Comparison of ENCODE assay signal across 17 mouse cellular contexts in genomic region chr17:80288012-80288411, GRCm38 (mm10). TPM values are rescaled to one million over a fixed set of nuclear protein-coding genes. Genes with fewer than 3 reads are reported as not detected.
A peak's percentile ranks its signal among the peaks of the same experiment; 100 is the strongest.
DNase-seq lines count a peak whose midpoint lies in the region; ATAC-seq and TF ChIP-seq lines count a peak whose summit lies in the region.
"Had no signal": no experiment of that assay in that cellular context is flagged by ENCODE, and none has a peak within 500 bp of the region (broad histone marks: within the 10 kb centered on the region; RNA-seq: fewer than 3 reads in every experiment).

No protein-coding gene starts in this region.

- no peaks in the 10 kb centered on the region for H3K9me3 ChIP-seq in forebrain, postnatal 0 days (ENCODE audit: low read length)
- no peaks in the 10 kb centered on the region for H3K9me3 ChIP-seq in forebrain, embryonic 15.5 days
- H3K9me3 ChIP-seq in midbrain, postnatal 0 days (ENCODE audit: low read length), result no peaks in the 10 kb centered on the region
- H3K9me3 ChIP-seq: embryonic facial prominence, embryonic 13.5 days; intestine, embryonic 15.5 days had no signal

- H3K4me3 ChIP-seq in forebrain, postnatal 0 days (ENCODE audit: low read depth, low read length), result no peak overlapping the region
- H3K4me3 ChIP-seq in forebrain, embryonic 15.5 days, result no peak overlapping the region
- H3K4me3 ChIP-seq in spleen, adult 2 months (ENCODE audit: extremely low read depth, insufficient read depth, insufficient read length), result no peak overlapping the region
- no peak overlapping the region for H3K4me3 ChIP-seq in midbrain, postnatal 0 days (ENCODE audit: low read depth, low read length)

- TF ChIP-seq CTCF in forebrain, postnatal 0 days (IDR thresholded peaks at IDR 0.05; ENCODE audit: low read depth), result no peak
- TF ChIP-seq CTCF in spleen, adult 2 months (IDR thresholded peaks at IDR 0.05; ENCODE audit: extremely low read depth, insufficient read depth, insufficient read length, insufficient replicate concordance), result no peak
- no peak for TF ChIP-seq CTCF in midbrain, postnatal 0 days (IDR thresholded peaks at IDR 0.05)

- no peak for DNase-seq in forebrain, postnatal 0 days
- no peak for DNase-seq in spleen, adult 2 months (ENCODE audit: low read depth in 1 of 2, low spot score in 2 of 2)
- DNase-seq in spleen, postnatal 4 days (ENCODE audit: low spot score in 2 of 2), result no peak
- no peak for DNase-seq in midbrain, postnatal 0 days (ENCODE audit: low spot score)
- DNase-seq in left cerebral cortex, adult 11 months (ENCODE audit: low spot score), result no peak
- DNase-seq in frontal cortex, postnatal 25 days (ENCODE audit: low spot score in 2 of 2), result no peak
- DNase-seq: adrenal gland, postnatal 36 days; cerebellum, postnatal 36 days; thymus, postnatal 25 days had no signal

- 83% methylated on average over 6 of the region's 6 CpGs for WGBS in forebrain, postnatal 0 days
- 87% methylated on average over 6 of the region's 6 CpGs for WGBS in forebrain, embryonic 15.5 days
- 54% methylated on average over 6 of the region's 6 CpGs for WGBS in spleen, adult 2 months
- WGBS in midbrain, postnatal 0 days, result 85% methylated on average over 6 of the region's 6 CpGs

- no peak overlapping the region for H3K9ac ChIP-seq in forebrain, postnatal 0 days
- H3K9ac ChIP-seq in forebrain, embryonic 15.5 days (replicated peaks), result no peak overlapping the region
- H3K9ac ChIP-seq in midbrain, postnatal 0 days (replicated peaks; ENCODE audit: low read length, poor library complexity, severe bottlenecking), result no peak overlapping the region
- H3K9ac ChIP-seq: intestine, embryonic 15.5 days had no signal

- ATAC-seq in forebrain, postnatal 0 days, result no peak
- ATAC-seq in forebrain, embryonic 15.5 days (replicated peaks), result no peak
- ATAC-seq in midbrain, postnatal 0 days (ENCODE audit: low FRiP score), result no peak
- no peak for ATAC-seq in megakaryocyte progenitor cell, adult 5-6 weeks (replicated peaks; ENCODE audit: poor library complexity)
- ATAC-seq: intestine, embryonic 15.5 days had no signal

- H3K27me3 ChIP-seq in forebrain, postnatal 0 days (ENCODE audit: insufficient read depth, low read length), result no peaks in the 10 kb centered on the region
- no peaks in the 10 kb centered on the region for H3K27me3 ChIP-seq in forebrain, embryonic 15.5 days
- H3K27me3 ChIP-seq in spleen, adult 2 months (ENCODE audit: control insufficient read depth, insufficient read depth, low read length), result no peaks in the 10 kb centered on the region
- no peaks in the 10 kb centered on the region for H3K27me3 ChIP-seq in midbrain, postnatal 0 days (ENCODE audit: insufficient read depth, low read length)
- H3K27me3 ChIP-seq: embryonic facial prominence, embryonic 13.5 days; intestine, embryonic 15.5 days had no signal

- H3K36me3 ChIP-seq in forebrain, postnatal 0 days (ENCODE audit: insufficient read depth), result no peaks in the 10 kb centered on the region
- no peaks in the 10 kb centered on the region for H3K36me3 ChIP-seq in forebrain, embryonic 15.5 days
- no peaks in the 10 kb centered on the region for H3K36me3 ChIP-seq in spleen, adult 2 months (ENCODE audit: control insufficient read depth, insufficient read depth, low read length)
- H3K36me3 ChIP-seq in midbrain, postnatal 0 days (ENCODE audit: insufficient read depth, low read length), result no peaks in the 10 kb centered on the region
- H3K36me3 ChIP-seq: embryonic facial prominence, embryonic 13.5 days; intestine, embryonic 15.5 days had no signal

- 0 out of 2 replicates have a peak overlapping the region, but pooled peaks have one; percentile 67 for H3K4me2 ChIP-seq in forebrain, postnatal 0 days (ENCODE audit: low read depth)
- no peak overlapping the region for H3K4me2 ChIP-seq in forebrain, embryonic 15.5 days (replicated peaks)
- H3K4me2 ChIP-seq in midbrain, postnatal 0 days (ENCODE audit: low read depth, low read length, poor library complexity, severe bottlenecking), result peak overlapping the region; percentile 62; the same call in 1 of the 2 replicates

- no peak overlapping the region for H3K27ac ChIP-seq in forebrain, postnatal 0 days (ENCODE audit: low read depth, low read length)
- no peak overlapping the region for H3K27ac ChIP-seq in forebrain, embryonic 15.5 days (replicated peaks)
- H3K27ac ChIP-seq in spleen, adult 2 months (ENCODE audit: insufficient read depth, low read length), result peak overlapping the region; percentile 83
- H3K27ac ChIP-seq in midbrain, postnatal 0 days (ENCODE audit: low read depth, low read length), result no peak overlapping the region
- H3K27ac ChIP-seq: embryonic facial prominence, embryonic 13.5 days; intestine, embryonic 15.5 days; kidney, postnatal 0 days; macrophage; stomach, postnatal 0 days had no signal

- peaks cover 5% of the 10 kb centered on the region for H3K4me1 ChIP-seq in forebrain, postnatal 0 days (ENCODE audit: insufficient read depth)
- H3K4me1 ChIP-seq in forebrain, embryonic 15.5 days, result peaks cover 14% of the 10 kb centered on the region
- peaks cover 5% of the 10 kb centered on the region; the same call in 1 of the 2 replicates for H3K4me1 ChIP-seq in spleen, adult 2 months (ENCODE audit: control insufficient read depth, insufficient read depth, insufficient read length)
- H3K4me1 ChIP-seq in midbrain, postnatal 0 days (ENCODE audit: insufficient read depth, low read length), result no peaks in the 10 kb centered on the region; the same call in 1 of the 2 replicates

- TF ChIP-seq POLR2A in spleen, adult 2 months (IDR thresholded peaks at IDR 0.05; ENCODE audit: low read depth, low read length), result no peak

RNA-seq across cellular contexts. Expression of gene Morn2, which starts 2.0 kb away (rescaled TPM):
- 26.4 and 33.2 TPM in 2 replicates for total RNA-seq in forebrain, postnatal 0 days (2014; rRNA removed)
- 42.2 and 47.8 TPM in 2 replicates for polyA plus RNA-seq in forebrain, postnatal 0 days (2015; fragmentation: Nextera tagmentation; extraction: Ambion mirVana)
- polyA plus RNA-seq in forebrain, embryonic 15.5 days (2015; fragmentation: Nextera tagmentation; extraction: Ambion mirVana), result 45.3 and 47.7 TPM in 2 replicates
- 0.46 and 0.75 TPM in 2 replicates for polyA plus RNA-seq in spleen, adult 2 months (2012; rRNA removed)
- total RNA-seq in midbrain, postnatal 0 days (2014; rRNA removed), result 14.8 and 18.6 TPM in 2 replicates
- polyA plus RNA-seq in midbrain, postnatal 0 days (2015; fragmentation: Nextera tagmentation; extraction: Ambion mirVana), result 50.0 and 52.5 TPM in 2 replicates
- 8.9 and 13.4 TPM in 2 replicates for total RNA-seq in megakaryocyte progenitor cell, adult 5-6 weeks (2015)
- total RNA-seq in megakaryocyte progenitor cell, adult 5-6 weeks (2017), result 7.1 and 14.9 TPM in 2 replicates

RNA-seq across cellular contexts. Expression of gene Dhx57, which starts 2.3 kb away (rescaled TPM):
- 72.1 and 72.4 TPM in 2 replicates for total RNA-seq in forebrain, postnatal 0 days (2014; rRNA removed)
- 26.1 and 33.7 TPM in 2 replicates for polyA plus RNA-seq in forebrain, postnatal 0 days (2015; fragmentation: Nextera tagmentation; extraction: Ambion mirVana)
- 47.9 and 48.8 TPM in 2 replicates for polyA plus RNA-seq in forebrain, embryonic 15.5 days (2015; fragmentation: Nextera tagmentation; extraction: Ambion mirVana)
- polyA plus RNA-seq in spleen, adult 2 months (2012; rRNA removed), result 10.6 and 10.8 TPM in 2 replicates
- 64.5 and 72.3 TPM in 2 replicates for total RNA-seq in midbrain, postnatal 0 days (2014; rRNA removed)
- polyA plus RNA-seq in midbrain, postnatal 0 days (2015; fragmentation: Nextera tagmentation; extraction: Ambion mirVana), result 34.7 and 36.9 TPM in 2 replicates
- total RNA-seq in megakaryocyte progenitor cell, adult 5-6 weeks (2015), result 9.2 and 11.3 TPM in 2 replicates
- 10.2 and 15.3 TPM in 2 replicates for total RNA-seq in megakaryocyte progenitor cell, adult 5-6 weeks (2017)

RNA-seq across cellular contexts. Expression of gene Arhgef33, which starts 19.2 kb away (rescaled TPM):
- 1.5 and 6.2 TPM in 2 replicates for total RNA-seq in forebrain, postnatal 0 days (2014; rRNA removed)
- 1.6 and 1.8 TPM in 2 replicates for polyA plus RNA-seq in forebrain, postnatal 0 days (2015; fragmentation: Nextera tagmentation; extraction: Ambion mirVana)
- 1.0 and 1.1 TPM in 2 replicates for polyA plus RNA-seq in forebrain, embryonic 15.5 days (2015; fragmentation: Nextera tagmentation; extraction: Ambion mirVana)
- 0.12 and 0.33 TPM in 2 replicates for polyA plus RNA-seq in spleen, adult 2 months (2012; rRNA removed)
- total RNA-seq in midbrain, postnatal 0 days (2014; rRNA removed), result 3.0 and 7.7 TPM in 2 replicates
- polyA plus RNA-seq in midbrain, postnatal 0 days (2015; fragmentation: Nextera tagmentation; extraction: Ambion mirVana), result 2.0 and 2.2 TPM in 2 replicates
- 0.35 TPM in 1 of 2 replicates, not detected in the other for total RNA-seq in megakaryocyte progenitor cell, adult 5-6 weeks (2015)
- 1.7 TPM in 1 of 2 replicates, not detected in the other for total RNA-seq in megakaryocyte progenitor cell, adult 5-6 weeks (2017)
- polyA plus RNA-seq: C2C12 had no signal

Comparison
In these comparisons a context has a peak if more than half of its experiments do, and no peak if none do; other contexts are left out.
1. RNA of gene Morn2, which starts 2.0 kb away (polyA plus RNA-seq): 50.0 to 52.5 TPM in midbrain, postnatal 0 days, 42.2 to 47.8 TPM in forebrain, postnatal 0 days and 45.3 to 47.7 TPM in forebrain, embryonic 15.5 days; 0.46 to 0.75 TPM in spleen, adult 2 months; every median in the first group is over 10 times any median in the second.